Mouse (Mus musculus) R1 (cell line): Measurements from ENCODE around the gene Nrip1.

Experiments
- DNase-seq: peaks from one replicate; pipeline ENCODE4 v3.0.0-alpha.2; 2018; ENCODE audit warnings: low read depth, low spot score

Nrip1 gene

DNA sequence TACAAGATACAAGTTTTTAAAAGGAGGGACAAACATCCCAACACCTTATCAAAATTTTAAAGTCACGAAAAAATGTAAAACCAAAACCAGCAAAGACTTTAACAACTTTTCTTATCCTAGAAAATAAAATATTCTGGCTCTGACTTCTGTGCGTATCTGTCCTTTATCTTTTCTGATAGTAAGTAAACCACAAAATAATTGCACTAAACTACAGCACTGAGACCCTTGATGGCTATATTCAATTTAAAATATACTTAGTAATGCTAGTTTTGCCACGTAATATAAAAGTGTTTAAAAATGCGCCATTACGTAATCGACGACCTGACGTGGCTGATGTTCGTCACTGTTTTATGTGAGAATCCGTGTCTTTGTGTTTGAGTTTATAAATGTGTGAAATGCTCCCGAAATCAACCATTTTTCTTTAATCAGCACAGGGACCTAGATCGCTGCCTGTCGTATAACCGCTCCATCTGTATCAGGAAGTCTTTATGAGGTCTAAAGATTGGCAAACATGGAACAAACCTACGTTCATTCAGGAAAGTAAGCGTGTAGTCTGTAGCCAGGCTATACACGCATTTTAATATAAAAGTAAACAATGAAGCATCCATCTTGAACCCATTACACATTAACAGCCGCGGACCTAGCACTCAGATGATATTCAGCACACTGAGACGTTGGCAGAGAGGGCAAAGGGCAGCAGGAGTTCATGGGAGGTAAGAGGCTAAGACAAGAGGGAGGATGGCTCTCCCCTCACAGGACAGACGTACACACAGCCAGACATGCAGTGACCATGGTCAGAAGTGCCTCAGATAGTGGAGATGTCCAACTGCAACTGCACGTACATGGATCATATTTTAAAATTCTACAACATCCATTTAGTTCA is 56.4 kb downstream of the Nrip1 start:
- no peak for DNase-seq

DNA sequence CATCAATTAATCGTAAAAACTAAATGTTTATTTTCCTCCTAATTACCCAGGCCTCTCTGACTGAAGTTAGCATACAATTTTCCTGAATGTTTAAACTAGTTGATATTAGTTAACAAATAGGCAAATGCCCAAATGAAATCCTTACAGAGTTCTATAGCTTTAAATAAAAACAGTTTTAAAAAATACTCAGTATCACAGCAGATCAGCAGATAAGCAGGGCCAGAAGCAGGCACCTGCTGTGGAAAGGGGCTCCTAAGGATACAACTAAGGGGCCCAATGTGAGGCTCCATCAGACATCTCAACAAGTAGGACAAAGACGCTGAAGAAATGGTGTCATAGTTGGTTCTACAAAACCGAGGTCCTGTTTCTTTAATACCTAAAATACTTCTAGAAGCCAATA is 58.0 kb downstream of the Nrip1 start:
- no peak for DNase-seq

DNA sequence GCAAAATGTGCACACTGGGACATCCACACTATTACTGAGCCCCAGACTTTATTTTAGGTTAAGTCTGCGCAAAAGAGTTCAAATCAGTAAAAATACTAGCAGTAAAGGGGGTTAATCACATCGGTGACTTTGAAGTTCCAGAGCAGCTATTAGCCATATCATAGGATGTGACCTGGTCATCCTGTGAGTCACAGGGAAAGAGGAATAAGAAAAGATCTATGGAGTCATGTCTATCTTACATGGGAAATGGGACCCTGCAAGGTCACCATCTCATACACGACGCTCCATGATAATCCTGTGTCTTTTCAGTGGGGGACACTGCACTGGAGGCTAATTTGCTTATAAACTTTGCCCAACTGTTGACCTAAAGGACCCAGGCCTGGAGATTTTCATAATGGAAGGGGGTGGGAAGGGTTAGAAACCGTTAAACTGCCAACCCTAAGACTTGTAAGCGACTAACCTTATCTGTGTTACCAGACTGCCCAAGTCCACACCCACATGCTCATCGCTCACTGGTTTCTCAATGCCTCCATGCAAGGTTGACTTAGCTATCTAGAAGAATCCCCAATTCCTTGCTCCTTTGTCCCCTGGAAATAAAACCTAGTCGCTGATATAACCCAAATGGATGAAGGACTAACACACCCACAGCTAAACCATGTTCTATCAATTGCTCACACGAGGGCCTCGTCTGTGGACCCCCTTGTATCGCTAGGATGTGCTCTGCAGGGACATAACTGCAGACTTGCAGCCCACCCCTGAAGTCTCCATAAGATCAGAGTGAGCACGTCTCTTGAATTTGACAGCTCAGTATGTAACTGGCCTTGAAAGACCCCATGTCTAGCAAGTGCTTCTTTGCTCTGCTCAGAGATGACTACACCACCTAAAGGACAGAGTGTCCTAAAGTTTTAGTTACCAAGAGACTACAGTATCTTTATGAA is 59.3 kb downstream of the Nrip1 start:
- no peak for DNase-seq

DNA sequence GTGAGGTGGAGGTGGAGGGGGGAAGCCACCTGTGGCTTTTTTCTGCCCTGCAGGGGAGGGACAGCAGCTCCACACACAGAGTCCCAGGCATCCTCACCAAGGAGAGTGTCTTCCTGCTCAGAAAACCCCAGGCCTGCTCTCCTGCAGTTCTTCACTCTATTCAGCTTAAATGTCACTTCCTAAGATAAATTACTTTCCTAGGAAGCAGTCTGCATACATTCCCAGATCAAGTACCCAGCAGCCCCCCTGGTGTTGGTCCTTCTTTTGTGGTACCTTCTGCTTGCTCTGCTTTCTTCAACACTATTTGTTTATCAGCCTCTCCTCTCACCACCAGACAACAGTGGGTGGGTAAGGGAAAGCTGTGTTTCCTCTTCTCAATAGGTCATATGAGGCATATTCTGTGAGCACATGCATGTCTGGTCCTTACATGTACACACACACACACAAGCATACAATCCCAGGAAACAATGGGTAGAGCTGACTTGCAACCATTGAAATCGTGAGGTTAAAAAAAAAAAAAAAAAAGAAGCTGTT is 60.7 kb downstream of the Nrip1 start:
- DNase-seq = peak; percentile 70

DNA sequence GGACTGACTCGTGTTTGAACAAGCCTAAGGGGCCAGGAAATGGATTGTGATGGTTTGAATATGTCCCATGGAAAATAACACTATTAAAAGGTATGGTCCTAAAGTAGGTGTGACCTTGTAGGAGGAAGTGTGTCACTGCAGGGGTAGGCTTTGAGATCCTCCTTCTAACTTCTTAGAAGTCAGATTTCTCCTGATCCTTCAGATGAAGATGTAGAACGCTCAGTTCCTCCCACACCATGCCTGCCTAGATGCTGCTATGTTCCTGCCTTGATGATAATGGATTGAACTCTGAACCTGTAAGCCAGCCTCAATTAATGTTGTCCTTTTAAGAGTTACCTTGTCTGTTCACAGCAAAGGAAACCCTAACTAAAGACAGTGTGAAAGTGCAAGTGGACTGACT is 62.8 kb downstream of the Nrip1 start:
- DNase-seq = no peak

DNA sequence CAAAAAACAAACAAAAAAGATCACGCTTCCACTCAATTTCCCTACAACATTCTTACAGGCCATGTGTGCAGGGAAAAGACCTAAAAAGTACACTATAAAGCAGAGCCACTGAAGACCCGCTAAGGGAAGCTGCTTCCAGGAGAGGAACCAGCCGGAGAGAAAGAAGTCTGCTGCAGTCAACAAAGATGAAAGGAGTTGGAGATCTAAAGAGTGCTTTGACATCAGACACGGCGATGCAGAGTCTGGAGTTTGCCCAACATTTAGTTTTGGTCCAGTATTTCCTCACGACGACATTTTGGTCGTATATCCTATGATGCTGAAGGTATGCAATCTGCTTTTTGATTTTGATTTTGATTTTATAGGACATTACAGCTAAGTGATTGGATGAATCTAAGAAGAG is 63.3 kb downstream of the Nrip1 start:
- no peak for DNase-seq

DNA sequence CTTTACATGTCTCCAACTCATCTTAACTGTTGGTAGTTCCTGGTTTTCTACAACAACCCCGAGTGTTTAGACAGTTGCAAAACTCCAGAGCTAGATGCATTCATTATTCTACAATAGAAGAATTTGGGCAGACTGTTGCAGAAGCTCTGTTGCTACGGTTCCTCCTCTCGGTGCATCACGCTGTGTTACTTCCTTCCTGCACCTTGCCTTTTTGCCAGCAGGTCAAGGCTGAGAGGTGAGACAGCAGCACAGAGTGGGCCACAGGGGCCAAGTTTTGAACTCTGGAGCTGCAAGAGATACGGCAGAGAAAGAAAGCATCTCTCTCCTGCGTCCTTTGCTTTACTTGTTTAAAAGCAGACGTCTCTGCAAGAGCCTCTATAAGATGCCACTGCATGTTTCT is 64.3 kb downstream of the Nrip1 start:
- no peak for DNase-seq

DNA sequence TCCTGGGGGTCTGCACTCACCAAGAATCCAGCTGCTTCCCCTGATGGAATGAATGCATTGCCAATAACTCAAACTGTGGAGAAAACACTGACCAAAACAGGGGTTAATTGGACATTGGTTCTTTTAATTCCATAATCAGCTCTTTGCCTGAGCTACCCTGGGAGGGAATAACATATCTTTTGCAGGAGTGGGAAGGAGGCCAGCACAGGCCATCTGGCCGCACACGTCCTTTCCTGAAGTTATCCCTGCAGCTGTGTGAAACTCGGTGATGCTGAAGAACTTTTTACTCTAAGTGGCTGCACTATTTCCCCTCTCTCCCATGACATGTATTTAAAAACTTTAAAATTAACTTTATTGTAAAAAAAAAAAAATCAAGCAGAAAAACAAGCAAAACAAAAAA is 66.6 kb downstream of the Nrip1 start:
- no peak for DNase-seq

DNA sequence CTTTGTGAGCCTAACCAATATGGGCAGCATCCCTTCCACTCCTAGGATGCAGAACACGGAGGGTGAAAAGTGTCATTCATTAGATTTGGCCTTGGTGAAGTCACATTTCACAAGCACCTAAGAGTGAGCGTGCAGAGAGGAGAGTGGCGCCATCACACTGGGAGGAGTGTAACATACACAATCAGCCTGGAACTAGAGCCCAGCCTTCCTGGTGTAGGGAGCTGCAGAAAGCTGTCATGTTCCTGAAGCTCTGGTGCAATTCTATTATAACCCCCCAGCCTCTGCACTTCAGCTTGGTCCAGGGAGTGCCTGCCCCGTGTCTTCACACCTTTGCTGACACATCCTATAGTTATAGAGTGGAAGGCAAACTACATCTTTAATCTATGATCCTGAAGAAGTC is 67.2 kb downstream of the Nrip1 start:
- DNase-seq = no peak

DNA sequence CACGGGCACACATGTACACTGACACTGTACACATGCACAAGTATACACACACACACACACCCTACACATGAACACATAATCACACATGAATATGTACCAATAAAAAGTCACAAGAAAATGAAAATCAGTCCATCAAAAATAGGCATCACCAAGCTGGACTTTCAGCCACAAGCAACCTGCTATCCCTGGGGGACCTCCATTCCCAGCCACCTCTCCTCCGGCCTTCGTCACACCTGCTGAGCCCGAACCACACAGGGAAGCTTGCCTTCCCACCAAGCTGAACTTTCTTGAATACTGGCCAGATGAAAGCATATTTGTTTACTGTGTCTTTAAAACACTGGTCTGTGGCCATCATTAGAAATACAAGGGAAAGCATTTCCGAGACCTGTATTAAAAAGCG is 70.2 kb downstream of the Nrip1 start:
- DNase-seq = no peak

DNA sequence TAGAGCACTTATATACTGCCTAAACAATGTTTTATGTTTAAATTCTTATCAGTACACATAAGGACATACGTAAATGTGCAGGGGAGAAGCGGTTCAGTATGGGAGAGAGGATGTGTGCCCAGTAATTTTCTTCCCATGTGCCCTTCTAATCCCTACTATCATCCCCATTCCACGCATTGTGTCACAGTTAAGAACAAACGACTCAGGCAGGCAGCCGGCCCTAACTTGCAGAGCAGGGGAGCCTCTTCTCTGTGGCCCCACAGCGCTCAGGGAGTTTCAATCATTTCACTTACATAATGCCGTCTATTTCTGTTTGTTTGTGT is 71.9 kb downstream of the Nrip1 start:
- DNase-seq = no peak

DNA sequence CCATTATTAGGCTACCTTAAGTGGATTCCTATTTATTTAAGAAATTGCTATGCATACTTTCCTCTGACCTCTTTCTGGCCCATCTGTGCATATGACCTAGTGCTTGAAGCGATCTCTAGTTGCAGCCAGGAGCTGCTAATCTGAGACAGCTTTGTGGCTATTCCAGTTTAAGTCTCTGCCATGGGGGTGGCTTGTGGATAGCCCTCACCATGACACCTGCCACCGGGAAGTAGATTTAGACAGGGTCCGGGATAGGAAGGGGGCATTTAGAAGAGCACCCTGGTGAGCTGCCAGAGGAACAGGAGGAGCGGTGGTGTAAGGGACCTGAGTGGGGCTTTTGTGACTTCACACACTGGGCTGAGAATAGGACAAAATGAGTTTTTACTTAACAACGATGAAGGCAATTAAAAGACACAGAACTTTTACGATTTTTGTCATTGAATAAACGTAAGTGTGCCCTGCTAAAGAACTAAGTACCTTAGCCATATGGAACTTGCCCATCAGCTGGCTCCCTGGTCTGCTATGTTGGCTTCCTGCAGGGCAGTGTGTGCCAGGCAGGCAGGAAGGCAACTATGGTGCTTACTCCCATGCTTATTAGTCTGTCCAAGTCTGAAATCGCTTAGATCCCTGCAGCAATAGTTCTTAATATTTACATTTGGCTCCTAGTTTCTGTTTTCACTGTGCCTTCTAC is 72.4 kb downstream of the Nrip1 start:
- no peak for DNase-seq

DNA sequence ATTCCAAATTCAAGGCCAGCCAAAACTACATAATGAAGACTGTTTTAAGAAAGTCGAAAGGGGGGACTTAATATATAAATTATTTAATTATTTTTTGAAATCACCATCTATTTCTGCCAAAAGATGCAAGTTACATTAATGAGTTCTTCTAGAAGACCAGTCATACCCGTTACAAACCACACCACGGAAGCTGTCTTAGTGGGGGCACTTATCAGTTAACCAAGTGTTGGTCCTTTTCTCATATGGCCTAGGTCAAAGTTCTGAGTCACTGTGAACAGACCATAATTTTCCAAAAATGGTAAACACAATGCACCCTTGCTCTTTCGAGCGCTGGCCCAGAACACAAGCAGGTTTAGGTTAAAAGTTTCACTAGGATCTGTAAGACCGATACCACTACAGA is 73.2 kb downstream of the Nrip1 start:
- DNase-seq = no peak

DNA sequence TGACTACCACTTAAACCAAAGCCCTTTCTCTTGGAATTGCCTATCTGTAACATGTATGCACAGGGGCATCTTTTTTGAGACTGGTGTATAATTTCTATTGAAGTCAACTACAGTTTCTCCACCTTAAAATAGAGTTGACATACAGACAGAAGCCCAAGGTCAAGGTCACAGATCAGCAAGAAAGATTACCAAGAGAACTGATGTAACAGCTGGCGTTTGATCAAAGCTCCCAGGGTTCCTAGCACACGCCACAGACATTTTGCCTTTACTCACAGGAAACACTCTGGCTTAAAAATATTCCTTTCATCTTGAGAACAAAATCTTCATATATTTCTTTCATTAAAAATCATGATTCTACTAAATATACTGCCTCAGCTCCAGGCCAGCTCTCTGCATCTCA is 74.1 kb downstream of the Nrip1 start:
- DNase-seq = no peak

DNA sequence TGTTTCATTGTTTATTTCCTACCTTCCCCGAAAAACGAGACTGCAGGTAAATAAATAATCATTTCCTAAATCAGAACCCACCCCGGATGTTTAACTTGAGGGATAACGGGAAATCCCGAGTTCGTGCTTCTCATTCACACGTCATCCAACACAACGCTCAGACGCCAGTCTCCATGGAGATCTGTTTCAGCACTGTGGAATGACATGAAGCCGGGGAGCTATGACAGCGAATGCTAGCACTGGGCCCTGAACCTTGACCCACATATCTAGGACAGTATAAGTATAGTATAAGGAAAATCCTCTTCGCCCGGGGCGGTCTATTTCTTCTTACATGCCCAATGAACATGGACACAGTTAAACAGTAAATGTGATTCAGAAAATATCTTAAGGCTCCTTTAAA is 78.3 kb downstream of the Nrip1 start:
- peak; percentile 59 for DNase-seq

DNA sequence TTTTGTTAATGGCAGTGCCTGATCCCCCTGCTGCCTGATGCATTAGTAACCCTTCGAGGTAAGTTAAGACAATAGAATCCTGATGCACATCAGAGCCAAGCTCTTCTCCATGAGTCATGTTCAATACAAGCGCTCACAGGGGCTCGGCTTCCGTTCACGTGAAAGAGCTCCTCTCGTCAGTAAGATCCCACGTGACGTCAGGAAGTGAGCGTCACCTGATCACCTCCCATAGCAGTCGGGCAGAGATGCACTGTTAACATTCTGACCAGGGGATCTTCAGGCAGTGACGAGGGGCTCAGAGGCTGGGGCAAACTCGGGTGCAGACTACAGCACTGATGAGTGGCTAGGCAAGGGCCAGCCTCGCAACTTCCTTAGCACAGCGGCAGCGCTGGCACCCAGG is 79.1 kb downstream of the Nrip1 start:
- peak; percentile 81 for DNase-seq

DNA sequence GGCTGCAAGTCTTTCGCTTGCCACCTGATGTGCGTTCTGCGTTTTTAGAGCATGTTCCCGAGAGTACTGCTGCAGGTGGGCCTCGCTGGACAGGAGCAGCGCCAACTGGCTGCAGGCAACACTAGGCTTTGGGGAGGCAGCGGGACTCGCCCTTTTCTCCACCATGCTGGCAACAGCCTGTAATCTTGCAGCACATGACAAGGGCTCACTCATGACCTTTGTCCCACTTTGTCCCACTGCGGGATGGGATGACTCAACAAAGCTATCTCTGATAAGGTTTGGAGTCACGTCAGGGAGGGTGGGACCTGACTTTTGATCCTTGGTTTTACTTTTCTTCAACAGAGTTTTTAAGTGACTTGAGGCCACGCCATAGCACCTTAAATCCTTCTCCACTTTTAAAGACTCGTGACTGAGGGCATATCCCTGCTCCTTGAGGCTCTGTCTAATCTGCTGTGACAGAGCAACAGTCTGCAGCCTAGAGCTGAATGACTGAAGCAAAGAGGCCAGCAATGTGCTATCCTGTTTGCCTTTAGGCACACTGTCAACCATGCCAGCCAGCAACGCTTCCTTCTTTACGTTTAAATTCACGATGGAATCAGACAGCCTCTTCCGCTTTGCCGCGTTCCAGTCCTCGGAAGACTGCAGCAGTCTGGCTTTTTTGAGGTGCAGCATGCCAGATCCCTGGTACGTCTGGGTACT is 79.7 kb downstream of the Nrip1 start:
- DNase-seq = peak; percentile 24

DNA sequence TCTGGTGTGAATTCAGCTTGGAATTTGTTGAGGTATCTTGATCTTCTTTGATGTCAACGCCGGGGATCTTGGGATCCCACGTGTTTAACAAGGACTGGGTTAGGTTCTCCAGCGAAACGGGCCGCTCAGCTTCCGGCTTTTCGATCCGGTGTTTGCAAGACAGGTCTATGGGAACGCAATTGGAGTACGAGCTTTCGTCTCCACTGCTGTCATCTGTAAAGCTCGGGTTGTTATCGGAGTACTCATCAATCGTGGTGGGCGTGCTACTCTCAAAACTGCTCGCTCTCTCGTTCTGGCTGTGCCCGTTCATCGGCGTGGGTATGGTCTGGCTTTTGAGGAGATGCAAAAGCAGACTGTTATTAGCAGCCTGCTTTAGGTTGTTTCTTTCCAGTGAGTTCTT is 80.5 kb downstream of the Nrip1 start:
- peak; percentile 31 for DNase-seq

DNA sequence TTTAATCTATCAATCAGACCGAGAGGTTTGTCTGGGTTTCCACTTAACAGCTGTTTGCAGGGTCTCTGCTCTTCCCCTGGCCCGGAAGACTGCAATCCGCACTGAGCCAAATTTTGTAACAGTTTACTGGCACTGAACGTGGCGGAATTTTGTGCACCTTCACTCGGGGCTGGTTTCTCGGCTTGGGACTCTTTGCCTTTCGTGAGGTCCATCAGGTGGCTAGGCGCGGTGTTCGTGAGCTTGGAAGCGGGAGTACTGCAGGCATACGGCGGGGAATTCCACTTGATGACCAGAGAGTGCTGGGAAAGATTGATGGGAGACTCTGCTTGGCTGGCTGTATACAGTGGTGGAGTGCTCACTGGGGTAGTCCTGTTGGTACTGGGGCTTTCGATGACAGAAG is 81.0 kb downstream of the Nrip1 start:
- no peak for DNase-seq

DNA sequence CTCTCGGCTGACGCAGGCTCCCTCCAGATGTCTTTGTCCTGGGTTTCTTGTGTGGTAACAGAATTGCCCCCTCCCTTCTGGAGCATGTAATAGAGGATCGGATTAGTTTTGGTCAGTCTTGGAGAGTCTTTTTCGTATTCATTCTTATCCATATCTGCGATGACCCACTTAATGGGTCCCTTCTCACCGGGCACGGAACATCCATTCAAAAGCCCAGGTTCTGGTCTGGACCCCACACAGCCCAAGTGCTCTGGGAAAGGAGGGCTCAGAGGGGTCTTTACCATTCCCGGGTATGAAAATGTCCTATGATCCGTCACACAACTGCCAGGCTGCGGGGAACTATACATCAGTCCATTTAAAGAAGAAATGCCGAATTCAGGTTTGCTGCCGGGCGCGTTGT is 82.3 kb downstream of the Nrip1 start:
- DNase-seq = no peak

DNA sequence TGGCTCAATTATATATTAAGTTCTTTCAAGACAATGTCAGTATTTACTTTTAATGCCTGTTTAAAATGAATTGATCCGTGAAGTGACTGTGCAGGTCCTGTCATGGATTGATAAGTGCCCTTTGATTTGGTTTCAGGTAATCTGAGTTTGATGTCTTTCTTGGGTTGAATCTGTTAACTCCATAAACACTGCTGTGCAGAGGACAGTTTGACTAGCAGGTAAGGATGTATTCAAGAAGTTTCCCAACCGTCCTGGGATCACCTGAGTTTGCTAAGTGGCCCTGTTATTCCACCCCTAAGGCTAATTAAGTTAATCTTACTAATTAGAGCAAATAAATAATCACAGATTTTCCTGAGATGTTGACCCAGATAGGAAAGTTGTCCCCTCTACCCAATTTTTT is 84.1 kb downstream of the Nrip1 start:
- no peak for DNase-seq
